Mouse (Mus musculus) liver, embryonic 16.5 days (tissue): ENCODE data around the gene Spats1. TPM values are rescaled to one million over a fixed set of nuclear protein-coding genes. Genes with fewer than 3 reads are reported as not detected.

Experiments
- ATAC-seq: fragments of 200-750 bp; cut with Nextera tagmentation; 2 replicates; pipeline ENCODE4 v1.8.0; 2017; ENCODE audit warnings: low read depth, mild to moderate bottlenecking, moderate number of reproducible peaks, moderate library complexity
- H3K27ac ChIP-seq: fragments of 300-500 bp; sonication (generic); 2 replicates; pipeline ENCODE4 v1.5.1; 2014; ENCODE audit warnings: mild to moderate bottlenecking, low read length
- H3K27me3 ChIP-seq: fragments of 300-500 bp; sonication (generic); 2 replicates; pipeline ENCODE4 v1.6.1; 2014; ENCODE audit warnings: low read depth, low read length, mixed read lengths; ENCODE audit not compliant: control insufficient read depth, insufficient read depth
- H3K36me3 ChIP-seq: fragments of 300-500 bp; sonication (generic); 2 replicates; pipeline ENCODE4 v1.6.1; 2014; ENCODE audit warnings: mild to moderate bottlenecking; ENCODE audit not compliant: control insufficient read depth, insufficient read depth
- H3K4me1 ChIP-seq: fragments of 300-500 bp; sonication (generic); 2 replicates; pipeline ENCODE4 v1.6.1; 2014; ENCODE audit warnings: low read depth, low read length, mixed read lengths; ENCODE audit not compliant: control insufficient read depth
- H3K4me2 ChIP-seq: fragments of 300-500 bp; sonication (generic); 2 replicates; pipeline ENCODE4 v1.6.1; 2014; ENCODE audit warnings: low read depth, low read length, mixed read lengths
- H3K4me3 ChIP-seq: fragments of 300-500 bp; sonication (generic); 2 replicates; pipeline ENCODE4 v1.5.1; 2014; ENCODE audit warnings: low read depth, mild to moderate bottlenecking, low read length
- H3K9ac ChIP-seq: fragments of 300-500 bp; sonication (generic); 2 replicates; pipeline ENCODE4 v1.6.1; 2014; ENCODE audit warnings: low read depth, low read length
- H3K9me3 ChIP-seq: fragments of 300-500 bp; sonication (generic); replicated peaks from 2 replicates; pipeline ENCODE4 v1.6.1; 2016; ENCODE audit warnings: low read length; ENCODE audit not compliant: control insufficient read depth
- WGBS: fragments of 180-500 bp; shearing (Covaris S2); extraction: QIAGEN DNeasy Blood & Tissue Kit; methylation state at CpG from one replicate; pipeline ENCODE4 v1.1.7; 2014; ENCODE audit not compliant: insufficient replicate concordance; 5-methylcytosine and 5-hydroxymethylcytosine counted together
- polyA plus RNA-seq: library from polyadenylated mRNA; unstranded; fragments of >200 nt; fragmentation: Nextera tagmentation; extraction: Ambion mirVana; gene quantifications from 2 replicates; pipeline ENCODE4 v1.2.1, GENCODE M21; 2015

Gene Spats1
- polyA plus RNA-seq, result 0.15 and 0.21 TPM in 2 replicates

DNA sequence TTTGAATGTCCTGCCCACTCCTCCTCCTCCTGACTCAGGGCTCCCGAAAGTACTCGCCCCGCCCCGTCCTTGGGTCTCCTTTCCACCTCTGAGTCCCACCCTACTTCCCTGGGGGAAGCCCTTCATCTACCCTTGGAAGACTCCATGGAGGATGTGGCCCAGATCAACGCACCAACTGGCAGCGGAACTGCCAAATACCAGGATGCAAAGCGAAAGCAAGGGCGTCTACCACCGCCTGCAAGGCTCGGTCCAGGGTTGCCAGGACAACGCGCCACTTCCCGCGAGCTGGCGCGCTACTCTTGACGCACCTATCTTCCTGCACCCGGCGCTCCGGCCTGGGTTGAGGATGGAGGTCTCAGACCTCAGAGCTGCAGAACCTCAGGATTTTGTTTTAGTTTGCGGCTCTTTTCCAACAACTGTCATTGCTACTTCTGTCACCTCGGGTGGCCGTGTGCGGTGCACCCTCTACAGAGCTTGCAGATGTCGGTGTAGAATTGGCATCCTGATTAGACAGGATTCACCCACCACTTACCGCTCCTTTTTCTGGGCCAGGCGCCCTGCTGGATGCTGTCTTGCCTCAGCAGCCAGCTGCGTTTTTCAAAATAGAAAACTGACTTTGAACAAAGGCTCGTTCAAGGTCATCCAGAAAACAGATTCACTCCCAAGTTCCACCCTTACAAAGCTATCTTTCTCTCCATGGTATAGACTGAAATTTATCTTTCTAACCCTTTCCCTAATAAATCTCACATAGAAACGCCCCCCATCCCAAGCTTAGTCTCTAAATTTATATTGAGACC is at the start of gene Spats1:
Gene Spats1 (minus strand): TSS at position 747 of the 797 bp plus-strand sequence.
- Histone ChIP-seq H3K4me2 (peak within 1 kb of the TSS; percentile 54), H3K4me3 (peak within 1 kb of the TSS; percentile 42), H3K27ac (no peak within 1 kb of the TSS), H3K27me3 (peaks cover 18% of the 10 kb centered on the region), H3K9ac (no peak within 1 kb of the TSS), H3K36me3 (no peaks in the 10 kb centered on the region), H3K4me1 (no peaks in the 10 kb centered on the region), H3K9me3 (no peaks in the 10 kb centered on the region)
- WGBS, result 4% methylated on average over 30 of the region's 30 CpGs
- ATAC-seq, result no peak

DNA sequence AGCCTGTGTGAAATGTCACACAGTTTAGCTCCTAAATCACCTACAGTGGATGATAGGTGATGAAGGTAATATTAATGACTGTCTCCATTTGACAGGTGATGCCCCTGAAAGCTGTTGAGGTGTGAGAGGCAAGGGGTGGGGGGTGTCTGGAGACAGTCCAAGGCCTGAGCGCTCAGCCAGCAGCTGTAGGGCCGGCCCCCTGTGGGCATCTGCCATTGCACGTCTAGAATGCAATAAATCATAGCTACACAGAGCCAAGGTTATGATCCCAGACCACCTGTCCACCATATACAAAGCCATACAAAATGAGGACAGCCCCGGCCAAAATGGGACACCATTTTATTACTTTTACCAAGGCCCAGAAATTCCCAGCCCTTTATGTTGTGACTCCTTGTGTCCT is 49.7 kb upstream of the Spats1 start:
- H3K27me3 ChIP-seq, result peaks cover 13% of the 10 kb centered on the region
- no peak overlapping the region for H3K4me3 ChIP-seq
- WGBS, result 42% methylated on average over 4 of the region's 4 CpGs
- H3K9ac ChIP-seq, result no peak overlapping the region
- no peaks in the 10 kb centered on the region for H3K36me3 ChIP-seq
- no peaks in the 10 kb centered on the region for H3K4me1 ChIP-seq
- H3K27ac ChIP-seq, result no peak overlapping the region
- H3K4me2 ChIP-seq, result no peak overlapping the region
- H3K9me3 ChIP-seq, result no peaks in the 10 kb centered on the region
- ATAC-seq, result no peak

- ATAC-seq, result no peak
- Histone ChIP-seq H3K9ac (no peak within 1 kb of the TSS), H3K36me3 (no peaks in the 10 kb centered on the region), H3K27me3 (peaks cover 6% of the 10 kb centered on the region), H3K27ac (no peak within 1 kb of the TSS), H3K4me2 (no peak within 1 kb of the TSS), H3K4me3 (no peak within 1 kb of the TSS), H3K9me3 (no peaks in the 10 kb centered on the region), H3K4me1 (no peaks in the 10 kb centered on the region)
- WGBS, result 2% methylated on average over 21 of the region's 21 CpGs
Measured at GRCm38 (mm10) chr17:45523263-45523662, 48.0 kb upstream of the Spats1 start, which contains the start of gene Tcte1. Gene Tcte1, plus strand, starts transcription at chr17:45523434.

DNA sequence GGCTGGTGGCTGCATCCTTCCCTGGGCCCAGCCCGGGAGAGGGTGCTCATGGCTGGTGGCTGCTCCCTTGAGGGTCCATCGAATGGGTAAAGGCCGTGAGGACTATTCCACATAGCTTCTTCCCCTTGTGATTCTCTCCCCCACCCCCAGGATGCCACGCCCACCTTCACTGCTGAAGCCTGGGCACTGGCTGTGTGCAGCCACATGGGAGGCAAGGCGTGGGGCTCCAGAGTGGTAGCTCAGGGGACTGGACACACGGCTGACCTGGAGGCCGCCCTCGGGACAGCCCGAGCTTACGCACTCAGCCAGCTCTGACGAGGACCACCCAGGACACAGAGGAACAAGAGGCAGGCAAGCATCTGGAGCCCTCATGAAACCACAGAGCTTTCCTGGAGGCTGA is 44.9 kb upstream of the Spats1 start:
- ATAC-seq, result no peak
- Histone ChIP-seq H3K4me1 (no peaks in the 10 kb centered on the region), H3K27me3 (peaks cover 3% of the 10 kb centered on the region), H3K36me3 (no peaks in the 10 kb centered on the region), H3K9ac (no peak overlapping the region), H3K4me3 (no peak overlapping the region), H3K4me2 (no peak overlapping the region), H3K9me3 (no peaks in the 10 kb centered on the region), H3K27ac (no peak overlapping the region)
- WGBS, result 71% methylated on average over 11 of the region's 11 CpGs

- Histone ChIP-seq H3K27me3 (no peaks in the 10 kb centered on the region; the same call in 1 of the 2 replicates), H3K36me3 (no peaks in the 10 kb centered on the region), H3K4me2 (no peak overlapping the region), H3K27ac (no peak overlapping the region), H3K4me3 (no peak overlapping the region), H3K9me3 (no peaks in the 10 kb centered on the region), H3K4me1 (no peaks in the 10 kb centered on the region; the same call in 1 of the 2 replicates), H3K9ac (no peak overlapping the region)
- no peak for ATAC-seq
- 66% methylated on average over 12 of the region's 12 CpGs for WGBS
Measured at GRCm38 (mm10) chr17:45518766-45519475, 43.7 kb upstream of the Spats1 start.

DNA sequence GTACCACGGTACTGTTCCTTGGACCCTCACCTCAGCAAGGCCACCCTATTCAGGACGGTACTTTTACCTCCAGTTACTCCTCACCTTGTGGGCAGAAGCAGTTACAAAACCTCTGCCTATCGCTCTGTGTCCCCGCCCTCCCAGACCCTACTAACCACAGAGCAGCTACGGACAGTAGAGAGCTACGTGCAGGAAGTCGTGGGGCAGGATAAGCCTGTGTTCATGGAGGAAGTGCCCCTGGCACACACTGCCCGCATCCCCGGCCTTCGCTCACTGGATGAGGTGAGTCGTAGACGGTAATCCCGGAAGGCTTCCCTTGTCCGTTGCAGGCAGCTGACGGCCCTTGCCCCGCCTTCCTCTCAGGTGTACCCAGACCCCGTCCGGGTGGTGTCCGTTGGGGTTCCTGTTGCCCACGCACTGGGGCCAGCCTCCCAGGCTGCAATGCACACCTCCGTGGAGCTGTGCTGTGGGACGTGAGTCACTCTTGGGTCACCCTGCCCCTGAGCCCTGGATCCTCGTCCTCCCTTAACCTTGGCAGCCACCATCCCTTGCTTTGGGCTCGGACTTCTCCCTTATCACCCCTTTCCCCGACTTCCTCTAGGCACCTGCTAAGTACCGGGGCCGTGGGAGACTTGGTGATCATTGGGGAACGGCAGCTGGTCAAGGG is 42.5 kb upstream of the Spats1 start:
- no peaks in the 10 kb centered on the region for H3K27me3 ChIP-seq
- no peaks in the 10 kb centered on the region for H3K9me3 ChIP-seq
- WGBS, result 39% methylated on average over 28 of the region's 28 CpGs
- no peak overlapping the region for H3K9ac ChIP-seq
- H3K4me3 ChIP-seq, result no peak overlapping the region
- ATAC-seq, result no peak
- no peaks in the 10 kb centered on the region for H3K36me3 ChIP-seq
- H3K27ac ChIP-seq, result no peak overlapping the region
- no peak overlapping the region for H3K4me2 ChIP-seq
- no peaks in the 10 kb centered on the region; the same call in 1 of the 2 replicates for H3K4me1 ChIP-seq

GRCm38 (mm10) chr17:45517135-45517534 is 41.9 kb upstream of the Spats1 start:
- 77% methylated on average over 21 of the region's 21 CpGs for WGBS
- no peaks in the 10 kb centered on the region; the same call in 1 of the 2 replicates for H3K4me1 ChIP-seq

GRCm38 (mm10) chr17:45516488-45516887 is 41.3 kb upstream of the Spats1 start:
- Histone ChIP-seq H3K9ac (no peak overlapping the region), H3K4me1 (no peaks in the 10 kb centered on the region; the same call in 1 of the 2 replicates), H3K27ac (no peak overlapping the region), H3K36me3 (no peaks in the 10 kb centered on the region), H3K27me3 (no peaks in the 10 kb centered on the region), H3K4me3 (no peak overlapping the region), H3K9me3 (no peaks in the 10 kb centered on the region), H3K4me2 (no peak overlapping the region)
- ATAC-seq, result no peak
- 52% methylated on average over 8 of the region's 8 CpGs for WGBS

More at GRCm38 (mm10) chr17:45517135-45517534, 41.9 kb upstream of the Spats1 start:
- no peak overlapping the region for H3K4me3 ChIP-seq
- H3K9me3 ChIP-seq, result no peaks in the 10 kb centered on the region
- H3K9ac ChIP-seq, result no peak overlapping the region
- H3K36me3 ChIP-seq, result no peaks in the 10 kb centered on the region
- H3K4me2 ChIP-seq, result no peak overlapping the region
- no peak overlapping the region for H3K27ac ChIP-seq
- H3K27me3 ChIP-seq, result no peaks in the 10 kb centered on the region
- ATAC-seq, result no peak
